Mouse (Mus musculus): ENCODE results near the gene Gfpt2.

GRCm38 (mm10) chr11:49847811-49848078 is 53.8 kb downstream of the Gfpt2 start:
- TF ChIP-seq CHD2 (IDR thresholded peaks at IDR 0.05; ENCODE audit: low read depth, low read length) (no peak), HCFC1 (IDR thresholded peaks at IDR 0.05; ENCODE audit: borderline replicate concordance, insufficient read depth, low read length) (no peak), ZC3H11A (IDR thresholded peaks at IDR 0.05; ENCODE audit: borderline replicate concordance, low read depth, low read length) (no peak), MAFK (IDR thresholded peaks at IDR 0.05; ENCODE audit: insufficient read depth, low read depth, low read length) (no peak), ZNF384 (IDR thresholded peaks at IDR 0.05; ENCODE audit: low read depth, low read length) (no peak)
